Mouse (Mus musculus) heart, postnatal 25 days (tissue): ENCODE results near the gene Csnk2a2. TPM values are rescaled to one million over a fixed set of nuclear protein-coding genes. Genes with fewer than 3 reads are reported as not detected.
A peak's percentile ranks its signal among the peaks of the same experiment; 100 is the strongest.

Experiments used
- DNase-seq: peaks from one replicate; pipeline ENCODE4 v3.0.0; 2022; ENCODE audit warnings: low spot score
- intact Hi-C: fragments of 180-260 bp; cut with DNase I; formaldehyde crosslinking; loops from one replicate; pipeline ENCODE4 v1.15.1; 2025
- total RNA-seq, 2 experiments: library from RNA; stranded (reverse); gene quantifications; 2 replicates each; pipeline ENCODE4 v1.2.3; 2021

Gene Csnk2a2
- total RNA-seq, 2 experiments from 2014 or later, result 26.0 to 27.3 TPM

DNA sequence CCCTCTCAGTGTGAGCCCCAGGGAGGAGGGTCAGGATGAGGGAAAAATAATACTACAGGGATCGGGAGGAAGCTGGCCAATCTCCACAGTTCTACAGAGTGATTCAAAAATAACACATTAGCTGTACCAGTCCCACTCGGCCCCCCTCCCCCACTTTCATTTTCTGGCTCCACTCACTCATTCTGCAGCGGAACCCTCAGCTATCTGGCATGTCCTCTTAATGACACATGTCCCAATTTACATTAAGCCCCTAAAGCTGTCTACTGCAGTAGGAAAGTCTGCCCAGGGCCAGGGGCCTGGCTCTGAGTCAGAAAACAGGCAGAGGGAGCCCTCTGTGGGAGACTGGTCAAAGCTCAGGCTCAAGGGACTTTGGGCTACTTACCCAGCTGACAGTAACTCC is 59.9 kb downstream of the Csnk2a2 start:
- intact Hi-C loops, result loop anchor here (1.0 to 2.0 kb wide), 2 partner anchors 77 to 84 kb away; partner anchors contain the start of gene Mmp15
- peak; percentile 29 for DNase-seq

DNA sequence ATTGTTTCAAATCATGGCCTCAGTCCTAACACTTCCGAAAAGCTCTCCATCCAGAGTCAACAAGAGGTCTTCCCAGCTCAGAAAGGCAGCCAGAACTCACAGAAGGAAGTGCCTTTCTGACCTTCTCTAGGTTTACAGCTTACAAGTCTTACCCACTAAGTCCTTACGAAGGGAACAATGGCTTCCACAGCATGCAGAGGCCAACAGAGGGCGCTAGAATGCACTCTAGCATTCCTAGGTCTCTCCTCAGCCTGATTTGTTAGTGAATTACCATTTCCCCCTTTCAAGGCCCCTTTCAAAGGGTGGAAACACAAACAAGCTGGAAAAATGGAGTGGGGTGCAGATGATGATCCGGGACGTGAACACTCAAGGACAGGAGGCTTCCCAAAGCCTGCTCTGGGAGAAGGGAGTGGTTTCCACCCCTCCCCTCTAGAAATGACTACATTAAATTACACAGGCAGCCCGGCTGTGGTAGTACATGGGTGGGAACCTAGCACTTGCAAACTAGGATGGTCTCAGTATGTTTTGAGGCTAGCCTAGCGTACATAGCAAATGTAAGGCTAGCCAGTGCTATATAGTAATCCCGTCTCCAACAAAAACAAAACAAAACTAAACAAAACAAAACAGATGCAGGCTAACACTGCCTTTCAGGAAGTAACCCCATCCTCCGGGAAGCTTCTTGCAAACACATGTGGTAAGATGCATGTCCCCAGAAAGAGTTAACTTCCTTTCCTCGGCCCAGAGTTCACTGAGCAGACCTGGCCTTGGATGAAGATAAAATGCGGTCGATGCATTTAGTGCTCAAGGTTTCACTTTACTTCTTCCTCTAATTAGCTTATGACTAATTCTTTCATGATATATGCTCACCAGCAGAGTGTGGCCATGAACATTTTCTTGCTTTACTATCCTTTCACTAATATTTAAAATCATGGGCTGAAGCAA is 62.0 kb downstream of the Csnk2a2 start:
- peak; percentile 64 for DNase-seq
- intact Hi-C loops, result loop anchor here (2.0 kb wide), 2 partner anchors 33 to 75 kb away; partner anchors contain the start of gene Mmp15

DNA sequence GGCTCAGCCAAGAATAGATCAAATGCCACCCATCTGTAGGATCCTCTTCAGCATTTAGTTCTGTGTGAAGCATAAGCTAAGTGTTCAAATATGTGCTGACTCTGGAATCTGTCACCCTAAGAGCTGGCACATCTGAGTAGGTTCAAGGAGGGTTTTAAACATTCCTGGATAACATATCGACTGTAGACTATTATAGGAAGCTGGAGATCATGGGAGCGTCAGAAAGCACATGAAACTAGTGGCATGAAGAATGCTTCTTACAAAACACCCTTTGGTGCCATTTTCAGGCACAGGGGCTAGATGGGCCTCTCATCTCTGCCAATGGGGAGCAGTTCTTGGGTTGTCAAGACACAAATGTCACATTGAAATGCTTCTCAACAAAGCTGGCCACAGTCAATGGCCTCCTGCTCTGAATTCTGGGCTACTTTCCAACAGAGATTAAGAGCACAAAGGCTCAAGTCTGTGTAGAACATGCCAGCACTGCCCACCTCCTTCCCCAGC is 63.0 kb downstream of the Csnk2a2 start:
- intact Hi-C loops, result loop anchor here (2.0 kb wide), 1 partner anchor 32 kb away; no protein-coding TSS in a partner anchor
- no peak for DNase-seq

DNA sequence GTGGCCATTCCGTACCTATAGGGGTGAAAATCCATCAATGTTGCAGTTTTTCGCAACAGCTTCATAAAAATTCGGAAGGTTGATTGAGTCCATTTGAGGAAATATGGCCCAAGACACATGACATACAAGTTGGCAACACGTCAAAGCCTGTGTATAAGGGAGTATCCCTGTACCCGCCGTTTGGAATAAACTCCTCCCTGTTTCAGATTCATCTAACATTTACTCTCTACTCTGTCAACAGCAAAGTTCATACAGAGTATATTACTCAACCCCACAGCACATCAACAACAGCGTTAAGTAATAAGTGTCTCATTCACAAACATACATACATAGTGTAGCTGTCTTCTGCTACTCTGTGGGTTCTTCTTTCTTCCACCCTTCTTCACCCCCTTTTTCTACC is 65.2 kb downstream of the Csnk2a2 start:
- DNase-seq, result no peak
- intact Hi-C loops, result no loop called here

DNA sequence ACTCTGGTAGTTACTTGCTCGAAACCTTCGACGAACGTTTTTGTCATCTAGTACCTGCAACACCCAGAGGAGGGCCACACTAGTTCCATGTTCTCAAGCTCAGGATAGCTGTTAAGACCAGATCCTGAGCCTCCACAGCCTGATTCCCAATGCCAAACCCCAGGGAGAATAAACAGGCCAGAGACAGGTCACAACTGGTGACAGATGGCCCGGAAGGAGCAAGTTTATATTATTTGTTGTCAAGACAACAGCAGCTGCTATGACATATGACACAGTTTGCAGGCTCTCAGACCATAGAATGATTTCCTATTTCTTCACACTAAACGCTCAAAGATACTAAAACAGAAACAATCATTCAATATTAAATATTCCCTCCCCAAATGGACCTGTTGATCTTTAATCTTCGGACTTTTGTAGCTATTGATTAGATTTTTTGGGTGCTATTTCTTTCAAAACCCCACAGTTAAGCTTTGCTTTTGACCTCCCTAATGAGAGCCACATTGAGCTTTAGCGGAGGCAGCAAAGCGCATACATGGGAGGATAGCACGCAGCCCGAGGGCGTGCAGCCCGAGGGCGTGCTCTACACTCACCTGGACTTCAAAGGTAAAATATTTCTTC is 67.5 kb downstream of the Csnk2a2 start:
- no peak for DNase-seq
- intact Hi-C loops, result no loop called here

DNA sequence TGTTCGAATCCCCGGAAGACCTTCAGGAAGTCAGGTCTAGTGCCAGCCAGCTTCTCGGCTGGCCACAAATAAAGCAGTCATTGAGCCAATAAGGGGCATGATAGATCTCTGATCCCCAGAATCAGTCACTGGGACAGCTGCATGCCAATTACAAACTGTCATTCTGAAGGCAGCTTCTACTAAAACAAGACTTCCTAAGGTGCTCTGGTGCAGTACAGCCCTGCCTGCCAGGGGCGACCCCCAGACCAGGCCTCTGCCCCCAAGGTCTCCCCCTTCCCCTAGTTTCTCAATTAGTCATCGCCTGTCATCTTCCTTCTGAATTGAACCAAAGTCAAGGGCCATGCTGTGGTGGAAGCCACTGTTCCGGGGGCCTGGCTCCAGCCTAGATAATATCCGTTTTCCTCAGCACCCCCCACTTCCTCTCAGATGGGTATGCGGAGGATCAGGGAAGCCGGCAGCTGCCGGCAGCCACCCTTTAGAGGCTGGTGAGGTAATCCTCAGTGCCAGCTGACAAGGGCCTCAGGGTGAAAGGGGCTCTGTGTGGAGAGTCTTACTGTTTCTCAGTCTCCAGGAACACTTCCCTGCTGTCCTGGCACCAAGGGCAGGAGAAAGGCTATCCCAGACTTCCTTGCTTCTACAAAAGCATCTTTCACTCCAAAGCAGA is 78.4 kb downstream of the Csnk2a2 start:
- no peak for DNase-seq
- intact Hi-C loops, result no loop called here

DNA sequence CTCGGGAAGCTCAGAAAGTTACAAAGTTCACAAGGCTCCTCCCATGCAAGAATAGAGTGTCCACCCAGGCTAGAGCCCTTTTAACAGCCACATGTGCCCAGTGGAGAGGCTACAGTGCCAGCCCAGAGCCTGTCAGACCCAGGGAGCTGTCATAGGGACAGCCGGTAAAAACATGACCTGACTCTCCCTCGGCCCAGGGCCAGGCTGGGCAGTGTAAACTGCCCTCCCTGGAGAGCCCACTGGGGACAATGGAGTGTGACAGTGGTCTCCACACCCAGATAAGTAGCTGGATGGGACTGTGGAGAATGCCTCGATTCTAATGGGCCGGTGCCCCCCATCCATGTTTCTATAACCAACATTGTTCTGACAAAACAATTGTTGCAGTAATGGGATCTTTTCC is 80.3 kb downstream of the Csnk2a2 start:
- no peak for DNase-seq
- intact Hi-C loops, result no loop called here

DNA sequence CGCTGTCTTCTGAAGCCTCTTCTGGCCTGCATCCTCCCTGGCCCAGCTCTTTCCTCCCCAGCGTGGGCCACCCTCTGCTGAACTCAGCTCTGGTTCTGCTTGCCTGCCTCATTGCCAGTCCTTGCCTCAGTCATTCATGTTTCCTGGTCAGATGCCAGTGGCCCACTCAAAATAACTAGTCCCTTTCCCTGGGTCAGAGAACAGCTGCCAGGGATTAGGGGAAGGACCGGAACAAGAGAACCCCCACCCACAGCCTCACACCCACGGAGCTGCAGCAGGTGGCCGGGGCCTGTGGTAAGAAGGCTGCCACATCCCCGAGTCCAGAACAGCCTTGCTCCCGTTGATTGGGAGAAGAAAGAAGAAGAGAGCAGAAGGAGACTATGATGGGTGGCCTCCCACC is 88.7 kb downstream of the Csnk2a2 start:
- no peak for DNase-seq
- intact Hi-C loops, result no loop called here

DNA sequence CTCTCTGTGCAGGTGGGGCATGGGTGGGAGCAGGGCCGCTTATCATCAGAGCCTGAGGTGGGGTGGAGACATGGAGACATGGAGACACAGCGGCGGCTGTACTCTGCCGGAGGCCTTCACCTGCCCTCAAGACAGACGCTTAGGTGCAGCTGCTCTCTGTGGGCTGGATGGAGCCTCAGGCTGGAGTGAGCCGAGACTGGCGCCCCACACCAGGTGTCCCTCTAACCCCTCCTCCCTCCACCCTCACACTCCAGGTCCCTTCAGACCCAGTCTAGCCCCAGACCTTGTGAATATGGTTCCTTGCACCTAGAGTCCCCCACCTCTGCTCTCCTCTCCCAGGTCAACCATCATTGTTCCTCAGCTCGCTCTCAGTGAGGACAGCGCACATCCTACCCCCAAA is 90.7 kb downstream of the Csnk2a2 start:
- DNase-seq, result no peak
- intact Hi-C loops, result no loop called here

DNA sequence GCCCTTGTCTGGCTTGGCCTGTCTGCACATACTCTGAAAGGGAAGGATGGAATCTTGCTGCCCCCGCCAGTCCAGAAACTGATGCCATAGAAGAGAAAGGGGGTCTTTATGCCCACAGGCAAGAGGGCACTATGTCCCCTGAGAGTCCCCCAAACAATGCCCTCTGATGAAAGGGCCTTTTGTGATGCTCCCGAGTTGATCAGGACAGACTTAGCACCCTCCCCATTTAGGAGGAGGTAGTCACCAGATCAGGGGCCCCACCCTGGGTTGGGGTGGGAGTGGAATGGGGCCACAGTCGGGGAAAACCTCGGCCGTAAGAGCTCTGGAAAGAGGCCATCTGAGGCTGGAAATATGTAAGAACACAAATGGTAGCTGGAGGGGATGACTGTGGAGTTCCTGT is 92.6 kb downstream of the Csnk2a2 start:
- intact Hi-C loops, result no loop called here
- no peak for DNase-seq

DNA sequence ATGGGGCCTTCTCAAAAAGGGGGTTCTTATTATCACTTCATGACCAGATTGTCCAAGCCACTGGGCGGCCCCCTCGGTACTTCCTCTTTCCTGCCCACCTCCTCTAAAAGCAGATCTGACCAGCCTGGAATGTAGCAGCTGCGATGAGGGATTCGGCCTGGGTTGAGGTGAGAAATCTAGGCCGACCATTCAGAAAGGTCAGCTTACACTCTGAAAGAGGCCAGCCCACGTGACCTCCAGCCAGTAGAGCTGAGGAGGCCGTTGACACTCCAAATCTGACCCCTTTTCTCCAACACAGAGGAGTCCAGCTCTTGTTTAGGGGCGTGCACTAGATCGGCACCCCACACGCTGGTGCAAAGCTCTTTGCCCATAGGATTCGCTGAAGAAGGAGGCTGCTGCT is 93.1 kb downstream of the Csnk2a2 start:
- no peak for DNase-seq
- intact Hi-C loops, result no loop called here

Other genes starting within 250 kb of the Csnk2a2 start
- gene Cngb1, start 183.5 kb downstream of the Csnk2a2 start, total RNA-seq, result under 1 TPM; 0.75 to 0.86 TPM
- not detected for gene Tepp, start 179.5 kb downstream of the Csnk2a2 start, total RNA-seq
- 1 to 10 TPM; 8.5 to 9.9 TPM for gene Zfp319, start 158.1 kb downstream of the Csnk2a2 start, total RNA-seq
- gene Usb1, start 157.8 kb downstream of the Csnk2a2 start, total RNA-seq, result 10 to 100 TPM; 14.2 to 16.6 TPM
- gene Mmp15, start 137.8 kb downstream of the Csnk2a2 start, total RNA-seq, result 10 to 100 TPM; 72.4 to 72.5 TPM
- 10 to 100 TPM; 27.1 to 28.7 TPM for gene Cfap20, start 55.2 kb downstream of the Csnk2a2 start, total RNA-seq
- not detected for gene Ccdc113, start 44.0 kb upstream of the Csnk2a2 start, total RNA-seq
- not detected for gene Prss54, start 86.3 kb upstream of the Csnk2a2 start, total RNA-seq
- gene Gins3, start 143.4 kb upstream of the Csnk2a2 start, total RNA-seq, result 1 to 10 TPM in 1 of 2 experiments, under 1 TPM in 1; 0.88 to 1.3 TPM
- gene Ndrg4, start 186.9 kb upstream of the Csnk2a2 start, total RNA-seq, result 100 to 1,000 TPM; 317 to 336 TPM
- 10 to 100 TPM; 14.1 to 15.1 TPM for gene Setd6, start 225.8 kb upstream of the Csnk2a2 start, total RNA-seq